Mouse (Mus musculus): Measurements from ENCODE around the gene Cald1. TPM values are rescaled to one million over a fixed set of nuclear protein-coding genes. Genes with fewer than 3 reads are reported as not detected.

Gene Cald1
- polyA plus RNA-seq, 1 experiment from 2014 or later, result 132 TPM

DNA sequence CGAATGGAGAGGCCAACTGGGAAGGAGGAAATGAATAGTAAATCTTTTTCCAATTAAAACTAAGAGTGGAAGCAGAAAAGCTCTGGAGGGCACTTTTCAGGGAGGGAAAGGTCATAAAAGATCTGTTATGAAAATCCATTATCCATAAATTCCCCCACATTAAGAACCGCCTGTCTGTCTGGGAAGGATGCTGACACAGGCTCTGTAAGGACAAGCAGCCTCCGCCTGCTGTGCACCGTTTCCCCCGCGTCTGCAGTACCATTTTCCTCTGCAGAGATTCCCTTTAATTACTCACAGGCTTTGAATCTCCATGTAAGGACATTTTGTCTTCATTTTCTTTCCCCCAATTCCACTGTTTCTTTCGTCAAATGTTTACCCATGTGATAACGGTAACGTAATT is 133.2 kb downstream of the Cald1 start:
- WGBS, result 75% methylated on average over 9 of the region's 9 CpGs
- H3K36me3 ChIP-seq (ENCODE audit: control insufficient read depth, insufficient read depth, low read length), result no peaks in the 10 kb centered on the region
- ATAC-seq (replicated peaks; ENCODE audit: low FRiP score) (no peak), DNase-seq (ENCODE audit: low spot score) (no peak)
- no peak overlapping the region for H3K4me2 ChIP-seq (ENCODE audit: low read depth, low read length, severe bottlenecking)
- no peaks in the 10 kb centered on the region for H3K9me3 ChIP-seq (ENCODE audit: control insufficient read depth, low read length)
- H3K4me1 ChIP-seq (replicated peaks; ENCODE audit: control insufficient read depth, insufficient read depth, low read length), result no peaks in the 10 kb centered on the region
- no peak overlapping the region for H3K27ac ChIP-seq (ENCODE audit: low read depth, low read length)
- no peaks in the 10 kb centered on the region for H3K27me3 ChIP-seq (ENCODE audit: control insufficient read depth, insufficient read depth, low read length)
- H3K9ac ChIP-seq (ENCODE audit: low read length), result no peak overlapping the region
- H3K4me3 ChIP-seq (ENCODE audit: low read depth, low read length), result no peak overlapping the region

- no peaks in the 10 kb centered on the region for H3K4me1 ChIP-seq (replicated peaks; ENCODE audit: control insufficient read depth, insufficient read depth, low read length)
- H3K4me2 ChIP-seq (ENCODE audit: low read depth, low read length, severe bottlenecking), result no peak overlapping the region
- no peak overlapping the region for H3K9ac ChIP-seq (ENCODE audit: low read length)
- ATAC-seq (replicated peaks; ENCODE audit: low FRiP score), result no peak
- 85% methylated on average over 13 of the region's 13 CpGs for WGBS
- H3K27me3 ChIP-seq (ENCODE audit: control insufficient read depth, insufficient read depth, low read length), result no peaks in the 10 kb centered on the region
- no peaks in the 10 kb centered on the region for H3K36me3 ChIP-seq (ENCODE audit: control insufficient read depth, insufficient read depth, low read length)
- H3K4me3 ChIP-seq (ENCODE audit: low read depth, low read length), result no peak overlapping the region
- no peaks in the 10 kb centered on the region for H3K9me3 ChIP-seq (ENCODE audit: control insufficient read depth, low read length)
- no peak overlapping the region for H3K27ac ChIP-seq (ENCODE audit: low read depth, low read length)
- no peak for DNase-seq (ENCODE audit: low spot score)
These were observed 136.8 kb downstream of the Cald1 start for GRCm38 (mm10) chr6:34734940-34735695.

GRCm38 (mm10) chr6:34736934-34737333 is 138.6 kb downstream of the Cald1 start:
- no peaks in the 10 kb centered on the region for H3K36me3 ChIP-seq (ENCODE audit: control insufficient read depth, insufficient read depth, low read length)
- ATAC-seq (replicated peaks; ENCODE audit: low FRiP score), result no peak
- DNase-seq (ENCODE audit: low spot score), result no peak

GRCm38 (mm10) chr6:34743946-34744345 is 145.6 kb downstream of the Cald1 start:
- Histone ChIP-seq H3K9me3 (ENCODE audit: control insufficient read depth, low read length) (no peaks in the 10 kb centered on the region), H3K4me3 (ENCODE audit: low read depth, low read length) (no peak overlapping the region), H3K36me3 (ENCODE audit: control insufficient read depth, insufficient read depth, low read length) (no peaks in the 10 kb centered on the region), H3K9ac (ENCODE audit: low read length) (no peak overlapping the region), H3K27me3 (ENCODE audit: control insufficient read depth, insufficient read depth, low read length) (no peaks in the 10 kb centered on the region), H3K4me1 (replicated peaks; ENCODE audit: control insufficient read depth, insufficient read depth, low read length) (no peaks in the 10 kb centered on the region), H3K27ac (ENCODE audit: low read depth, low read length) (no peak overlapping the region), H3K4me2 (ENCODE audit: low read depth, low read length, severe bottlenecking) (no peak overlapping the region)
- WGBS, result 91% methylated on average over 4 of the region's 4 CpGs
- no peak for ATAC-seq (replicated peaks; ENCODE audit: low FRiP score)
- no peak for DNase-seq (ENCODE audit: low spot score)

More at GRCm38 (mm10) chr6:34736934-34737333, 138.6 kb downstream of the Cald1 start:
- no peaks in the 10 kb centered on the region for H3K4me1 ChIP-seq (replicated peaks; ENCODE audit: control insufficient read depth, insufficient read depth, low read length)
- no peaks in the 10 kb centered on the region for H3K27me3 ChIP-seq (ENCODE audit: control insufficient read depth, insufficient read depth, low read length)
- 74% methylated on average over 2 of the region's 2 CpGs for WGBS
- H3K9ac ChIP-seq (ENCODE audit: low read length), result no peak overlapping the region
- H3K27ac ChIP-seq (ENCODE audit: low read depth, low read length), result no peak overlapping the region
- H3K4me3 ChIP-seq (ENCODE audit: low read depth, low read length), result no peak overlapping the region
- no peak overlapping the region for H3K4me2 ChIP-seq (ENCODE audit: low read depth, low read length, severe bottlenecking)
- no peaks in the 10 kb centered on the region for H3K9me3 ChIP-seq (ENCODE audit: control insufficient read depth, low read length)

- DNase-seq (ENCODE audit: low spot score) (no peak), ATAC-seq (replicated peaks; ENCODE audit: low FRiP score) (no peak)
- WGBS, result 78% methylated on average over 6 of the region's 6 CpGs
- H3K4me1 ChIP-seq (replicated peaks; ENCODE audit: control insufficient read depth, insufficient read depth, low read length), result no peaks in the 10 kb centered on the region
- no peaks in the 10 kb centered on the region for H3K9me3 ChIP-seq (ENCODE audit: control insufficient read depth, low read length)
- H3K27ac ChIP-seq (ENCODE audit: low read depth, low read length), result no peak overlapping the region
- no peaks in the 10 kb centered on the region for H3K27me3 ChIP-seq (ENCODE audit: control insufficient read depth, insufficient read depth, low read length)
- H3K36me3 ChIP-seq (ENCODE audit: control insufficient read depth, insufficient read depth, low read length), result no peaks in the 10 kb centered on the region
- H3K9ac ChIP-seq (ENCODE audit: low read length), result no peak overlapping the region
- no peak overlapping the region for H3K4me2 ChIP-seq (ENCODE audit: low read depth, low read length, severe bottlenecking)
- H3K4me3 ChIP-seq (ENCODE audit: low read depth, low read length), result no peak overlapping the region
These were observed 149.5 kb downstream of the Cald1 start for GRCm38 (mm10) chr6:34747846-34748245.

- Histone ChIP-seq H3K9me3 (ENCODE audit: control insufficient read depth, low read length) (no peaks in the 10 kb centered on the region), H3K27me3 (ENCODE audit: control insufficient read depth, insufficient read depth, low read length) (no peaks in the 10 kb centered on the region), H3K4me2 (ENCODE audit: low read depth, low read length, severe bottlenecking) (no peak overlapping the region), H3K9ac (ENCODE audit: low read length) (no peak overlapping the region), H3K27ac (ENCODE audit: low read depth, low read length) (no peak overlapping the region), H3K36me3 (ENCODE audit: control insufficient read depth, insufficient read depth, low read length) (no peaks in the 10 kb centered on the region), H3K4me1 (replicated peaks; ENCODE audit: control insufficient read depth, insufficient read depth, low read length) (no peaks in the 10 kb centered on the region), H3K4me3 (ENCODE audit: low read depth, low read length) (no peak overlapping the region)
- ATAC-seq (replicated peaks; ENCODE audit: low FRiP score) (no peak), DNase-seq (ENCODE audit: low spot score) (no peak)
- WGBS, result 85% methylated on average over 11 of the region's 11 CpGs
These were observed 150.3 kb downstream of the Cald1 start for GRCm38 (mm10) chr6:34748566-34748965.

DNA sequence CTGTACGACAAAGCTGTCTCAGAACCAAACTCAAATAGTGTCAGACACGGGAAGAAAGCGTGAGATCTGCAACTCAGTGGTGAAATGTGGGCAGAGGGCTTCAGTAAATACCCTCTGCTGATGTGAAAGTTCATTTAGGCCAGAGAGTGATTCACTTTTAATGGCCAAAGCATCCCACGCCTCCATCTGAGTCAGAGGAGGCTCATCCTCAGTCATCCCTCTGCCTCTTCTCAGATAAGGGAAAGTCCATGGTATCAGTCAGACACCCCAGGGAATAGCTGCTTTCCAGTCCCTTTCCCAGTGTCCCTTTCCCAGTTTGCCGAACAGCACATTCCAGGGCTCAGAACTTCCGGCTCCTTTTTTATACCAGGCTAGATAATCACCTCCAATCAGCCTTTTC is 151.2 kb downstream of the Cald1 start:
- H3K27me3 ChIP-seq (ENCODE audit: control insufficient read depth, insufficient read depth, low read length), result no peaks in the 10 kb centered on the region
- no peak overlapping the region for H3K27ac ChIP-seq (ENCODE audit: low read depth, low read length)
- 88% methylated on average over 6 of the region's 6 CpGs for WGBS
- H3K4me3 ChIP-seq (ENCODE audit: low read depth, low read length), result no peak overlapping the region
- no peaks in the 10 kb centered on the region for H3K36me3 ChIP-seq (ENCODE audit: control insufficient read depth, insufficient read depth, low read length)
- H3K9ac ChIP-seq (ENCODE audit: low read length), result no peak overlapping the region
- H3K9me3 ChIP-seq (ENCODE audit: control insufficient read depth, low read length), result no peaks in the 10 kb centered on the region
- H3K4me2 ChIP-seq (ENCODE audit: low read depth, low read length, severe bottlenecking), result no peak overlapping the region
- no peaks in the 10 kb centered on the region for H3K4me1 ChIP-seq (replicated peaks; ENCODE audit: control insufficient read depth, insufficient read depth, low read length)
- DNase-seq (ENCODE audit: low spot score) (no peak), ATAC-seq (replicated peaks; ENCODE audit: low FRiP score) (no peak)

DNA sequence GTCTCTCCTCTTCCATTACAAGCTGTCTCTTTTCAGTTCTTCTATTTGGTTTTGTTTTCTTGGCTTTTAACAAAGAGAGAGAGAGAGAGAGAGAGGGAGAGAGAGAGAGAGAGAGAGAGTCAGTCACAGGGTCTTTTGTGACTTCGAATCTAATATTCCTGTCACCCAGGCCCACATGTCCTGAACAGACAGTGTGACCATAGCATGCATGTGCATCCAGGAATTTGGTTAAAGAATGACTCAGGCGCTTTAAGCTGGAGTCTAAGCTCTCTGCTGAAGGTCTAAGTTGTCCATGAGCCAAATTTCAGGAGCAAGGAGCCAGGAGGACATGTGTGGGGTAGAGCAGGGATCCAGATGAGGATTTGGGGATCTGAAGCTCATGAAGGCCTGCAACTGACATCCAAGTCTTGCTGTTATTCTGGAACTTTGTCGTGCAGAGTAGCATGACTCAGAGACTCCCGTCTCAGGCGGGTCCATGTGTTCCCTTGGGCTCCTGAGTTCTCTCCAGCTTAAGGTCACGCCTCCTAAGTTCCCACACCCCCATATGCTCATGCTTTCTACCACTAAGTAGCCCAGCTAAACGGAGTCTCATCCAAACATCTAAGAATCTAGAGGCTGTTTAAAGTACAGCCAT is 152.3 kb downstream of the Cald1 start:
- no peak overlapping the region for H3K4me2 ChIP-seq (ENCODE audit: low read depth, low read length, severe bottlenecking)
- DNase-seq (ENCODE audit: low spot score), result no peak
- ATAC-seq (replicated peaks; ENCODE audit: low FRiP score), result no peak
- H3K36me3 ChIP-seq (ENCODE audit: control insufficient read depth, insufficient read depth, low read length), result no peaks in the 10 kb centered on the region
- H3K4me1 ChIP-seq (replicated peaks; ENCODE audit: control insufficient read depth, insufficient read depth, low read length), result no peaks in the 10 kb centered on the region
- H3K27me3 ChIP-seq (ENCODE audit: control insufficient read depth, insufficient read depth, low read length), result no peaks in the 10 kb centered on the region
- no peak overlapping the region for H3K4me3 ChIP-seq (ENCODE audit: low read depth, low read length)
- no peak overlapping the region for H3K9ac ChIP-seq (ENCODE audit: low read length)
- H3K27ac ChIP-seq (ENCODE audit: low read depth, low read length), result no peak overlapping the region
- 88% methylated on average over 7 of the region's 7 CpGs for WGBS
- no peaks in the 10 kb centered on the region for H3K9me3 ChIP-seq (ENCODE audit: control insufficient read depth, low read length)

DNA sequence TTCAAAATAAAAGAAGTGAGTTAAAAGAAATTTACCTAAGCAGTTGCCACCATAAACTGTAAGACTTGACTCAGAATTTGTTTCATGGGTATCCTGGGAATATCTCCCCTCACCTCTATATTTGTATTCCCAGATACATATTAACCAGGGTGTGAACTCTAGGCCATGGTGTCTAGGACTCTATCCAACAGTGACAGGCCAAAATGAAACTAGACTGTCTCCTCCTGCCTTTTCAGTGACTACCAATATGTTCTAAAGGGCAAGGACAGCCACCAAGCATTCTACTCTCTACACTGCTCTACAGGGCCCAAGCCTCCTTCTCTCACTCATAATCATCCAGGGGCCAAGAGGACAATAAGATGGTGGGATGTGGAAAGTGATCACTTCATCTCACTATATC is 153.3 kb downstream of the Cald1 start:
- DNase-seq (ENCODE audit: low spot score), result no peak
- Histone ChIP-seq H3K4me3 (ENCODE audit: low read depth, low read length) (no peak overlapping the region), H3K4me1 (replicated peaks; ENCODE audit: control insufficient read depth, insufficient read depth, low read length) (no peaks in the 10 kb centered on the region), H3K36me3 (ENCODE audit: control insufficient read depth, insufficient read depth, low read length) (no peaks in the 10 kb centered on the region), H3K27ac (ENCODE audit: low read depth, low read length) (no peak overlapping the region), H3K4me2 (ENCODE audit: low read depth, low read length, severe bottlenecking) (no peak overlapping the region), H3K9me3 (ENCODE audit: control insufficient read depth, low read length) (no peaks in the 10 kb centered on the region), H3K9ac (ENCODE audit: low read length) (no peak overlapping the region), H3K27me3 (ENCODE audit: control insufficient read depth, insufficient read depth, low read length) (no peaks in the 10 kb centered on the region)
- no peak for ATAC-seq (replicated peaks; ENCODE audit: low FRiP score)
